Mouse (Mus musculus) CH12.LX (cell line): ENCODE data around the gene Wnt3a.

ENCODE experiments used
- CHD2 ChIP-seq: IDR thresholded peaks from 2 replicates; pipeline ENCODE4 v1.6.1; 2011; ENCODE audit warnings: low read length, improper control_type of control experiment
- CTCF ChIP-seq, 2 experiments: IDR thresholded peaks in 1 of 2; conservative IDR thresholded peaks in 1 of 2; 2 replicates each; pipeline ENCODE4 v1.5.1; 2011 to 2012; ENCODE audit warnings: low read depth in 2 of 2, low read length in 2 of 2, improper control_type of control experiment in 1 of 2, inconsistent platforms in 1 of 2, mild to moderate bottlenecking in 1 of 2, moderate library complexity in 1 of 2
- ELF1 ChIP-seq: IDR thresholded peaks from 2 replicates; pipeline ENCODE4 v1.6.1; 2014; ENCODE audit warnings: low read depth, mild to moderate bottlenecking, inconsistent platforms, low read length, improper control_type of control experiment
- HCFC1 ChIP-seq: IDR thresholded peaks from 2 replicates; pipeline ENCODE4 v1.6.1; 2012; ENCODE audit warnings: low read depth, mild to moderate bottlenecking, inconsistent platforms, low read length, improper control_type of control experiment
- MAZ ChIP-seq: IDR thresholded peaks from 2 replicates; pipeline ENCODE4 v1.6.1; 2012; ENCODE audit warnings: low read depth, mild to moderate bottlenecking, inconsistent platforms, low read length, improper control_type of control experiment, moderate library complexity
- NRF1 ChIP-seq: IDR thresholded peaks from 2 replicates; pipeline ENCODE4 v1.6.1; 2014; ENCODE audit warnings: low read depth, mild to moderate bottlenecking, inconsistent platforms, low read length, improper control_type of control experiment, moderate library complexity
- PAX5 ChIP-seq: IDR thresholded peaks from 2 replicates; pipeline ENCODE4 v1.6.1; 2012; ENCODE audit warnings: low read length, inconsistent platforms, mixed read lengths
- POLR2A ChIP-seq: IDR thresholded peaks from 2 replicates; pipeline ENCODE4 v1.6.1; 2011; ENCODE audit warnings: low read depth, mild to moderate bottlenecking, improper control_type of control experiment, low read length
- TBP ChIP-seq: conservative IDR thresholded peaks from 2 replicates; pipeline ENCODE4 v1.6.1; 2011; ENCODE audit warnings: low read depth, low read length, improper control_type of control experiment
- ZKSCAN1 ChIP-seq: IDR thresholded peaks from 2 replicates; pipeline ENCODE4 v1.6.1; 2012; ENCODE audit warnings: low read depth, inconsistent platforms, low read length, improper control_type of control experiment, borderline replicate concordance

DNA sequence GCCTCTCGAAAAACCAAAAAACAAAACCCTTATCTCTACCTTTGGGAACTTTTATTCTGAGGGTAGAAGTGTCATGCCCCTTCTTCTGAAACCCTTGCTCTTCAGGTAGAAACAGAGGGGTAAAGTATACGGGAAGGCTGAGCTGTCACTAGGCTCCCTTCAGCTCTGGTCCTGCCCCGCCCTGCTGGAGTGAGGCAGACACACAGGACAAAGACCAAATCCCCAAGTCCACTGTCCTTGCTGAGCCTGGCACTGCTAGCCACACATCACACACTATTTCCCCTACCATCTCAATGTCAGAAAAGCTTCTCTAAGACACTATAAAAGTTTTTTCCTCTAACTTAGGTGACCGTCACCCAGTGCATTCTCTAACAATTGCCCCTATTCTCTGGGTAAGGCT is 68.2 kb downstream of the Wnt3a start:
- TF ChIP-seq MAZ (no peak), PAX5 (no peak), CTCF (conservative IDR thresholded peaks at IDR 0.05 in 1 of 2, IDR thresholded peaks at IDR 0.05 in 1 of 2; ENCODE audit: low read depth in 2 of 2, low read length in 2 of 2) (no peak), POLR2A (no peak), ELF1 (no peak), CHD2 (no peak), TBP (no peak), ZKSCAN1 (no peak), NRF1 (no peak), HCFC1 (no peak)
